Mouse (Mus musculus): ENCODE results near the gene Erc1. TPM values are rescaled to one million over a fixed set of nuclear protein-coding genes. Genes with fewer than 3 reads are reported as not detected.

Gene Erc1
- 10 to 100 TPM; 47.4 to 49.2 TPM for total RNA-seq (2021)
- long read RNA-seq, experiment 1, full-length matches to known transcripts: 2 of 14 reads
- long read RNA-seq, experiment 1, partial matches to known transcripts: 0 of 14 reads
- long read RNA-seq, experiment 1, other reads (novel, unspliced or antisense): 12 of 14 reads
- long read RNA-seq, experiment 2, partial matches to known transcripts: 4 of 17 reads
- long read RNA-seq, experiment 2, other reads (novel, unspliced or antisense): 13 of 17 reads

GRCm38 (mm10) chr6:119848034-119848695 is at the start of gene Erc1:
Gene Erc1 (minus strand): TSS chr6:119848167.
- H3K27ac ChIP-seq: peak within 1 kb of the TSS; percentile 96
- intact Hi-C loops (cut with DNase I): loop anchor here (1.0 to 5.0 kb wide), 5 partner anchors 16 to 361 kb away; partner anchors contain the start of gene Rad52
- TF ChIP-seq CTCF (IDR thresholded peaks at IDR 0.05): no peak; the same call in 1 of the 2 replicates
- peak within 1 kb of the TSS; percentile 99 for H3K4me3 ChIP-seq
- peak; percentile 93 for DNase-seq (ENCODE audit: extremely low spot score in 1 of 2, low spot score in 2 of 2)

GRCm38 (mm10) chr6:119892711-119893110 is 44.7 kb upstream of the Erc1 start:
- no peak for DNase-seq (ENCODE audit: extremely low spot score in 1 of 2, low spot score in 2 of 2)
- no peak for TF ChIP-seq CTCF (IDR thresholded peaks at IDR 0.05)
- H3K27ac ChIP-seq: no peak overlapping the region
- no peak overlapping the region for H3K4me3 ChIP-seq
- intact Hi-C loops (cut with DNase I): no loop called here

- Histone ChIP-seq H3K4me3 (no peak overlapping the region), H3K27ac (no peak overlapping the region)
- no peak for DNase-seq (ENCODE audit: extremely low spot score in 1 of 2, low spot score in 2 of 2)
- intact Hi-C loops (cut with DNase I): no loop called here
- TF ChIP-seq CTCF (IDR thresholded peaks at IDR 0.05): no peak
These were observed 35.2 kb upstream of the Erc1 start for GRCm38 (mm10) chr6:119883151-119883550.

- no peak overlapping the region for H3K4me3 ChIP-seq
- H3K27ac ChIP-seq: no peak overlapping the region
- peak; percentile 69 to 76 for DNase-seq (ENCODE audit: extremely low spot score in 1 of 2, low spot score in 2 of 2)
- TF ChIP-seq CTCF (IDR thresholded peaks at IDR 0.05): no peak
- intact Hi-C loops (cut with DNase I): loop anchor here (1.0 kb wide), 2 partner anchors 12 to 16 kb away; partner anchors contain the start of gene Erc1
These were observed 16.5 kb upstream of the Erc1 start for GRCm38 (mm10) chr6:119864341-119865034.

GRCm38 (mm10) chr6:119861519-119861918 is 13.6 kb upstream of the Erc1 start:
- Histone ChIP-seq H3K4me3 (no peak overlapping the region), H3K27ac (no peak overlapping the region)
- no peak for DNase-seq (ENCODE audit: extremely low spot score in 1 of 2, low spot score in 2 of 2)
- no peak for TF ChIP-seq CTCF (IDR thresholded peaks at IDR 0.05)
- intact Hi-C loops (cut with DNase I): no loop called here

GRCm38 (mm10) chr6:119860236-119860635 is 12.3 kb upstream of the Erc1 start:
- Histone ChIP-seq H3K4me3 (no peak overlapping the region), H3K27ac (no peak overlapping the region)
- TF ChIP-seq CTCF (IDR thresholded peaks at IDR 0.05): no peak
- intact Hi-C loops (cut with DNase I): no loop called here
- DNase-seq (ENCODE audit: extremely low spot score in 1 of 2, low spot score in 2 of 2): no peak

- no peak overlapping the region for H3K4me3 ChIP-seq
- TF ChIP-seq CTCF (IDR thresholded peaks at IDR 0.05): no peak
These were observed 7.5 kb upstream of the Erc1 start for GRCm38 (mm10) chr6:119855471-119855870.

GRCm38 (mm10) chr6:119854156-119854555 is 6.2 kb upstream of the Erc1 start:
- H3K27ac ChIP-seq: no peak overlapping the region
- intact Hi-C loops (cut with DNase I): no loop called here
- no peak for TF ChIP-seq CTCF (IDR thresholded peaks at IDR 0.05)

More at GRCm38 (mm10) chr6:119855471-119855870, 7.5 kb upstream of the Erc1 start:
- intact Hi-C loops (cut with DNase I): no loop called here
- no peak overlapping the region for H3K27ac ChIP-seq
- no peak for DNase-seq (ENCODE audit: extremely low spot score in 1 of 2, low spot score in 2 of 2)

GRCm38 (mm10) chr6:119849858-119850257 is 1.9 kb upstream of the Erc1 start:
- no peak for DNase-seq (ENCODE audit: extremely low spot score in 1 of 2, low spot score in 2 of 2)
- TF ChIP-seq CTCF (IDR thresholded peaks at IDR 0.05): no peak
- no peak overlapping the region for H3K27ac ChIP-seq
- intact Hi-C loops (cut with DNase I): loop anchor here (2.0 to 5.0 kb wide), 2 partner anchors 57 to 363 kb away; no protein-coding TSS in a partner anchor
- no peak overlapping the region for H3K4me3 ChIP-seq

More at GRCm38 (mm10) chr6:119854156-119854555, 6.2 kb upstream of the Erc1 start:
- no peak for DNase-seq (ENCODE audit: extremely low spot score in 1 of 2, low spot score in 2 of 2)
- H3K4me3 ChIP-seq: no peak overlapping the region

GRCm38 (mm10) chr6:119849348-119849709 is 1.4 kb upstream of the Erc1 start:
- TF ChIP-seq CTCF (IDR thresholded peaks at IDR 0.05): no peak
- intact Hi-C loops (cut with DNase I): loop anchor here (2.0 to 5.0 kb wide), 2 partner anchors 57 to 362 kb away; no protein-coding TSS in a partner anchor
- DNase-seq (ENCODE audit: extremely low spot score in 1 of 2, low spot score in 2 of 2): no peak
- Histone ChIP-seq H3K27ac (no peak overlapping the region), H3K4me3 (no peak overlapping the region; the same call in 1 of the 2 replicates)

- DNase-seq (ENCODE audit: extremely low spot score in 1 of 2, low spot score in 2 of 2): no peak
- no peak for TF ChIP-seq CTCF (IDR thresholded peaks at IDR 0.05)
These were observed 855 bp upstream of the Erc1 start for GRCm38 (mm10) chr6:119848696-119849347.

More at GRCm38 (mm10) chr6:119848696-119849347, 855 bp upstream of the Erc1 start:
- Histone ChIP-seq H3K27ac (peak overlapping the region; percentile 96), H3K4me3 (peak overlapping the region; percentile 99)
- intact Hi-C loops (cut with DNase I): loop anchor here (1.0 to 5.0 kb wide), 5 partner anchors 15 to 362 kb away; partner anchors contain the start of gene Rad52

Measured in left cerebral cortex, adult 2 months (tissue).